Mouse (Mus musculus) gastrocnemius, postnatal 25 days (tissue): ENCODE measurements around the gene Gsdma3. TPM values are rescaled to one million over a fixed set of nuclear protein-coding genes. Genes with fewer than 3 reads are reported as not detected.
"Not testable (repeated sequence)": the region's sequence is repeated elsewhere in the genome, so short reads cannot be mapped to it uniquely, and the experiment has no call there.

Experiments used
- DNase-seq: peaks from one replicate; pipeline ENCODE4 v3.0.0; 2022
- total RNA-seq, 2 experiments: library from RNA; stranded (reverse); gene quantifications; 1 replicate in 1 of 2; 2 replicates in 1 of 2; pipeline ENCODE4 v1.2.3; 2021

Gsdma3 gene
- total RNA-seq, 2 experiments from 2014 or later = 1.3 to 2.4 TPM

GRCm38 (mm10) chr11:98671284-98671815 is 45.2 kb downstream of the Gsdma3 start:
- no peak for DNase-seq

GRCm38 (mm10) chr11:98671857-98672256 is 45.7 kb downstream of the Gsdma3 start:
- DNase-seq = no peak

- no peak for DNase-seq
These were observed 46.3 kb downstream of the Gsdma3 start for GRCm38 (mm10) chr11:98672482-98672881.

- DNase-seq = peak; percentile 34
These were observed 47.0 kb downstream of the Gsdma3 start for GRCm38 (mm10) chr11:98673136-98673535.

- no peak for DNase-seq
These were observed 49.7 kb downstream of the Gsdma3 start for GRCm38 (mm10) chr11:98675829-98676363.

- DNase-seq = no peak
These were observed 53.9 kb downstream of the Gsdma3 start for GRCm38 (mm10) chr11:98680023-98680422.

GRCm38 (mm10) chr11:98680595-98680994 is 54.4 kb downstream of the Gsdma3 start:
- DNase-seq = not testable (repeated sequence)

- no peak for DNase-seq
These were observed 55.0 kb downstream of the Gsdma3 start for GRCm38 (mm10) chr11:98681186-98681585.

- peak; percentile 96 for DNase-seq
These were observed 55.9 kb downstream of the Gsdma3 start, which contains the start of gene Psmd3 for GRCm38 (mm10) chr11:98681786-98682745. TSS of gene Psmd3 (plus strand) at chr11:98682554.

- no peak for DNase-seq
These were observed 56.7 kb downstream of the Gsdma3 start for GRCm38 (mm10) chr11:98682811-98683210.

- DNase-seq = no peak
These were observed 59.5 kb downstream of the Gsdma3 start for GRCm38 (mm10) chr11:98685642-98686041.

GRCm38 (mm10) chr11:98686976-98687375 is 60.8 kb downstream of the Gsdma3 start:
- no peak for DNase-seq

Other genes with a start within 250 kb of the Gsdma3 start
- gene Tcap, start 242.5 kb upstream of the Gsdma3 start, total RNA-seq = 1,000 to 10,000 TPM; 2,256 to 3,626 TPM
- 1 to 10 TPM in 1 of 2 experiments, under 1 TPM in 1; 0.87 to 2.9 TPM for gene Pnmt, start 239.9 kb upstream of the Gsdma3 start, total RNA-seq
- gene Pgap3, start 225.9 kb upstream of the Gsdma3 start, total RNA-seq = 1 to 10 TPM; 1.9 to 2.1 TPM
- gene Erbb2, start 213.9 kb upstream of the Gsdma3 start, total RNA-seq = 1 to 10 TPM; 2.0 to 2.3 TPM
- gene Mien1, start 187.4 kb upstream of the Gsdma3 start, total RNA-seq = 10 to 100 TPM; 31.7 to 35.5 TPM
- under 1 TPM in 1 of 2 experiments, not detected in 1; 0.16 TPM for gene Grb7, start 180.0 kb upstream of the Gsdma3 start, total RNA-seq
- under 1 TPM in 1 of 2 experiments, not detected in 1; 0.15 TPM for gene Ikzf3, start 80.3 kb upstream of the Gsdma3 start, total RNA-seq
- not detected for gene Zpbp2, start 75.3 kb upstream of the Gsdma3 start, total RNA-seq
- gene Ormdl3, start 39.0 kb upstream of the Gsdma3 start, total RNA-seq = 10 to 100 TPM; 19.9 to 28.2 TPM
- gene Lrrc3c, start 28.1 kb upstream of the Gsdma3 start, total RNA-seq = not detected
- 1 to 10 TPM; 3.1 to 6.4 TPM for gene Gm12355, start 699 bp upstream of the Gsdma3 start, total RNA-seq
- gene Gsdma2, start 20.4 kb downstream of the Gsdma3 start, total RNA-seq = not detected
- under 1 TPM; 0.23 to 0.24 TPM for gene Gsdma, start 38.0 kb downstream of the Gsdma3 start, total RNA-seq
- 10 to 100 TPM; 86.2 to 91.5 TPM for gene Psmd3, start 56.2 kb downstream of the Gsdma3 start, total RNA-seq
- not detected for gene Csf3, start 74.9 kb downstream of the Gsdma3 start, total RNA-seq
- 10 to 100 TPM; 42.7 to 46.9 TPM for gene Med24, start 103.1 kb downstream of the Gsdma3 start, total RNA-seq
- gene Thra, start 114.3 kb downstream of the Gsdma3 start, total RNA-seq = 10 to 100 TPM; 75.4 to 89.1 TPM
- 100 to 1,000 TPM in 1 of 2 experiments, 10 to 100 TPM in 1; 98.0 to 119 TPM for gene Nr1d1, start 149.0 kb downstream of the Gsdma3 start, total RNA-seq
- 10 to 100 TPM; 51.3 to 63.6 TPM for gene Msl1, start 169.2 kb downstream of the Gsdma3 start, total RNA-seq
- 10 to 100 TPM; 13.9 to 15.0 TPM for gene Casc3, start 178.5 kb downstream of the Gsdma3 start, total RNA-seq
- under 1 TPM; 0.23 to 0.40 TPM for gene Rapgefl1, start 210.4 kb downstream of the Gsdma3 start, total RNA-seq
- 1 to 10 TPM; 4.1 to 4.9 TPM for gene Wipf2, start 237.3 kb downstream of the Gsdma3 start, total RNA-seq